Mouse (Mus musculus) liver, postnatal 0 days (tissue): Measurements from ENCODE around the gene Xpnpep1. TPM values are rescaled to one million over a fixed set of nuclear protein-coding genes. Genes with fewer than 3 reads are reported as not detected.

Experiments used
- ATAC-seq: fragments of 200-750 bp; cut with Nextera tagmentation; 2 replicates; pipeline ENCODE4 v1.8.0; 2017; ENCODE audit warnings: mild to moderate bottlenecking, moderate library complexity
- DNase-seq: peaks from one replicate; pipeline ENCODE4 v3.0.0-alpha.2; 2016
- H3K27ac ChIP-seq: fragments of 300-500 bp; sonication (generic); 2 replicates; pipeline ENCODE4 v1.5.1; 2014; ENCODE audit warnings: antibody characterized with exemption, moderate library complexity, mild to moderate bottlenecking, low read depth
- H3K27me3 ChIP-seq: fragments of 300-500 bp; sonication (generic); 2 replicates; pipeline ENCODE4 v1.6.1; 2014; ENCODE audit warnings: low read length, control low read depth, mixed read lengths; ENCODE audit not compliant: insufficient read depth
- H3K36me3 ChIP-seq: fragments of 300-500 bp; sonication (generic); replicated peaks from 2 replicates; pipeline ENCODE4 v1.6.1; 2014; ENCODE audit warnings: mild to moderate bottlenecking, control low read depth, low read length, moderate library complexity, mixed read lengths; ENCODE audit not compliant: insufficient read depth
- H3K4me1 ChIP-seq: fragments of 300-500 bp; sonication (generic); 2 replicates; pipeline ENCODE4 v1.6.1; 2014; ENCODE audit warnings: antibody characterized with exemption, mild to moderate bottlenecking, control low read depth; ENCODE audit not compliant: insufficient read depth
- H3K4me2 ChIP-seq: fragments of 300-500 bp; sonication (generic); 2 replicates; pipeline ENCODE4 v1.6.1; 2014; ENCODE audit warnings: low read depth, mild to moderate bottlenecking, low read length, moderate library complexity, mixed read lengths
- H3K4me3 ChIP-seq: fragments of 300-500 bp; sonication (generic); 2 replicates; pipeline ENCODE4 v1.5.1; 2014; ENCODE audit warnings: low read depth, low read length
- H3K9ac ChIP-seq: fragments of 300-500 bp; sonication (generic); replicated peaks from 2 replicates; pipeline ENCODE4 v1.6.1; 2014; ENCODE audit warnings: mild to moderate bottlenecking, moderate library complexity
- H3K9me3 ChIP-seq: fragments of 300-500 bp; sonication (generic); 2 replicates; pipeline ENCODE4 v1.6.1; 2016; ENCODE audit warnings: mild to moderate bottlenecking, control low read depth, low read length, mixed read lengths
- CTCF ChIP-seq: sonication (generic); IDR thresholded peaks from 2 replicates; pipeline ENCODE4 v1.5.1; 2016; ENCODE audit warnings: antibody characterized with exemption, low read depth
- EP300 ChIP-seq: IDR thresholded peaks from 2 replicates; pipeline ENCODE4 v1.6.1; 2016; ENCODE audit warnings: antibody characterized with exemption, low read depth, mild to moderate bottlenecking
- WGBS: fragments of 180-500 bp; shearing (Covaris S2); extraction: QIAGEN DNeasy Blood & Tissue Kit; methylation state at CpG from one replicate; pipeline ENCODE4 v1.1.7; 2014; ENCODE audit not compliant: insufficient replicate concordance; 5-methylcytosine and 5-hydroxymethylcytosine counted together
- polyA plus RNA-seq: library from polyadenylated mRNA; unstranded; fragments of >200 nt; fragmentation: Nextera tagmentation; extraction: Ambion mirVana; gene quantifications from 2 replicates; pipeline ENCODE4 v1.2.1, GENCODE M21; 2015

The Xpnpep1 gene
- polyA plus RNA-seq, 1 experiment from 2014 or later = 62.0 TPM

DNA sequence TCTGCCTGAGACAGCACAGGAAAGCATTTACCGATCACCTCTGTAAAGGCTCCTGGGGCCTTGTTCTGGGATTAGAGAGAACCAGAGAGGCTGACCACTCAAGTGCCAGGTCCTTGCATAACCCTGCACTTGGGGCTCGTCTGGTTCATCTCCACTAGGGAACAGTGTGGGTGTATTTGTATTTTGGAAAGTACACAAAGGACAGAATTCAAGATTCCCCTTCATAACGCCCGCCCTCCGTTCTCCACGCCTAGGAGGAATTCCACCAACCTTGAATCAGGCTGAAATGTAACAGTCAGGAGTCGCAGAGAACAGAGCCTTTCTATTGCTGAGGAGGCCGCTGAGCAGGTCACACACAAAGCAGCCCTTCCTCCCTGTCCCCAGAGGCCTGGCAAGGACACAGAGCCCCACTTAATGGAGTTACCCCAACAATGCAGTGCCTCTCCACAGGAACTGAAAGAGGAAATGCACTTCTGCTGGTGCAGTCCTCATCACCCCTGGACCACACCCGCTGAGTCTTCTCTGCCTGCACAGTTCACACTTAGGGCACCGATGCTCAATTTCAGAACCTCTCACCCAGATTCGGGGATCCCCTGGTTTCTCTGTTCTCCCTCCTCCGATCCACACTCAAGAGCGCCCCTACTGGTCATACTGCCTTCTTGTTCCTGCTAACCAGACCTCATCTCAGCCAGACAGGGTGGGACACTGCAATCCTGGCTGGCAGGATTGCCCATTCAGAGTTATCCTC lies 20.1 kb downstream of the Xpnpep1 start:
- peak; percentile 77 for DNase-seq
- Histone ChIP-seq H3K36me3 (peaks cover 45% of the 10 kb centered on the region), H3K4me3 (no peak overlapping the region), H3K9ac (no peak overlapping the region), H3K4me1 (no peaks in the 10 kb centered on the region), H3K9me3 (no peaks in the 10 kb centered on the region), H3K4me2 (no peak overlapping the region), H3K27me3 (no peaks in the 10 kb centered on the region), H3K27ac (no peak overlapping the region)
- ATAC-seq = peak; percentile 66
- 66% methylated on average over 13 of the region's 13 CpGs for WGBS
- TF ChIP-seq EP300 = no peak
- peak; percentile 81 for TF ChIP-seq CTCF

DNA sequence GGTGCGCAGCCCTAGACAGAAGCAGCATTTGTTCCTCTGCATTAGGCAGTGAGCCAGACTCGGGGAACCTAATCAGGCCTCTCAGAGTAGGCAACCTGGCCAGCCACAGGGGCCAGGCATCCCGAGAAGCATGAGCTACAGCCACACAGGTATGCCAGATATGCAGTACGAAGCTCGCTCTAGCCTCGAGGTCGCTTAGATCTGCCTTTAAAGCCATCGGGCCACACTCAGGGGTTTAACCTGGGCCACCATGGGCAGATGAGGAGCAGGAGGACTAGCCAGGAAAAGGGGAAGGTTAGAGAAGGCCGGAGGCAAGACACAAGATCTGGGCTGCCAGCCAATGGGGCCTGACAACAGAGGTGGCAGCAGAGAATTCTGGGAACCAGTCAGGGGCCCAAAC lies 22.1 kb downstream of the Xpnpep1 start:
- Histone ChIP-seq H3K27ac (no peak overlapping the region), H3K9ac (no peak overlapping the region), H3K4me2 (no peak overlapping the region), H3K36me3 (peaks cover 33% of the 10 kb centered on the region), H3K9me3 (no peaks in the 10 kb centered on the region), H3K4me3 (no peak overlapping the region), H3K4me1 (no peaks in the 10 kb centered on the region), H3K27me3 (no peaks in the 10 kb centered on the region)
- DNase-seq (no peak), ATAC-seq (no peak)
- WGBS = 84% methylated on average over 9 of the region's 9 CpGs
- TF ChIP-seq CTCF (no peak), EP300 (no peak)

- no peak for DNase-seq
- no peak overlapping the region for H3K27ac ChIP-seq
- H3K9me3 ChIP-seq = no peaks in the 10 kb centered on the region
- H3K4me1 ChIP-seq = no peaks in the 10 kb centered on the region
- 90% methylated on average over 11 of the region's 11 CpGs for WGBS
- H3K27me3 ChIP-seq = no peaks in the 10 kb centered on the region
- H3K9ac ChIP-seq = no peak overlapping the region
- peaks cover 32% of the 10 kb centered on the region for H3K36me3 ChIP-seq
- H3K4me3 ChIP-seq = no peak overlapping the region
- no peak for ATAC-seq
- no peak for TF ChIP-seq CTCF
- no peak for TF ChIP-seq EP300
- no peak overlapping the region for H3K4me2 ChIP-seq
These were observed 22.8 kb downstream of the Xpnpep1 start for GRCm38 (mm10) chr19:53017248-53017647.

GRCm38 (mm10) chr19:53014910-53015710 lies 24.9 kb downstream of the Xpnpep1 start:
- DNase-seq = no peak
- ATAC-seq = no peak
- TF ChIP-seq EP300 (no peak), CTCF (no peak)
- H3K27me3 ChIP-seq = no peaks in the 10 kb centered on the region
- no peak overlapping the region for H3K4me3 ChIP-seq
- no peak overlapping the region for H3K9ac ChIP-seq
- H3K9me3 ChIP-seq = no peaks in the 10 kb centered on the region
- WGBS = 80% methylated on average over 21 of the region's 21 CpGs
- H3K36me3 ChIP-seq = peaks cover 45% of the 10 kb centered on the region
- H3K4me2 ChIP-seq = no peak overlapping the region
- no peaks in the 10 kb centered on the region for H3K4me1 ChIP-seq
- H3K27ac ChIP-seq = no peak overlapping the region

- H3K9me3 ChIP-seq = no peaks in the 10 kb centered on the region
- no peak for ATAC-seq
- H3K9ac ChIP-seq = no peak overlapping the region
- TF ChIP-seq CTCF = no peak
- no peak for TF ChIP-seq EP300
- H3K27ac ChIP-seq = no peak overlapping the region
- H3K36me3 ChIP-seq = peaks cover 53% of the 10 kb centered on the region
- H3K4me1 ChIP-seq = no peaks in the 10 kb centered on the region
- WGBS = 82% methylated on average over 3 of the region's 3 CpGs
- H3K4me2 ChIP-seq = no peak overlapping the region
- no peak overlapping the region for H3K4me3 ChIP-seq
- no peaks in the 10 kb centered on the region for H3K27me3 ChIP-seq
- DNase-seq = no peak
These were observed 26.3 kb downstream of the Xpnpep1 start for GRCm38 (mm10) chr19:53013744-53014143.

GRCm38 (mm10) chr19:53013341-53013740 lies 26.7 kb downstream of the Xpnpep1 start:
- H3K9ac ChIP-seq = no peak overlapping the region
- H3K4me2 ChIP-seq = no peak overlapping the region
- H3K4me3 ChIP-seq = no peak overlapping the region
- 87% methylated on average over 7 of the region's 7 CpGs for WGBS
- no peak for DNase-seq
- TF ChIP-seq EP300 (no peak), CTCF (no peak)
- H3K9me3 ChIP-seq = no peaks in the 10 kb centered on the region
- no peaks in the 10 kb centered on the region for H3K27me3 ChIP-seq
- peaks cover 50% of the 10 kb centered on the region for H3K36me3 ChIP-seq
- ATAC-seq = no peak
- H3K27ac ChIP-seq = no peak overlapping the region
- H3K4me1 ChIP-seq = no peaks in the 10 kb centered on the region
